10 mouse cellular contexts compared by ENCODE assay signal in genomic region chr14:74709054-74709453, GRCm38 (mm10). TPM values are rescaled to one million over a fixed set of nuclear protein-coding genes. Genes with fewer than 3 reads are reported as not detected.
DNase-seq lines count a peak whose midpoint lies in the region; ATAC-seq lines count a peak whose summit lies in the region.
"Had no signal": no experiment of that assay in that cellular context is flagged by ENCODE, and none has a peak within 500 bp of the region (broad histone marks: within the 10 kb centered on the region; RNA-seq: fewer than 3 reads in every experiment).

No protein-coding gene starts in this region.

- no peaks in the 10 kb centered on the region for H3K9me3 ChIP-seq in hindbrain, embryonic 11.5 days (ENCODE audit: control insufficient read depth, low read length)
- H3K9me3 ChIP-seq in hindbrain, embryonic 13.5 days, result no peaks in the 10 kb centered on the region
- H3K9me3 ChIP-seq: limb, embryonic 15.5 days; stomach, embryonic 15.5 days had no signal

- H3K27ac ChIP-seq in hindbrain, embryonic 11.5 days (ENCODE audit: low read depth, low read length), result no peak overlapping the region
- no peak overlapping the region for H3K27ac ChIP-seq in hindbrain, embryonic 13.5 days
- H3K27ac ChIP-seq: limb, embryonic 15.5 days; stomach, embryonic 15.5 days had no signal

- peak; percentile 67 for DNase-seq in hindbrain, embryonic 11.5 days (ENCODE audit: low spot score)
- peak; percentile 19 for DNase-seq in urinary bladder, postnatal 14 days (ENCODE audit: low spot score)
- DNase-seq in urinary bladder, postnatal 36 days (ENCODE audit: low spot score in 2 of 2), result no peak
- peak; percentile 14 for DNase-seq in embryo, embryonic 9.5 days (ENCODE audit: extremely low spot score)
- peak; percentile 39 to 52 for DNase-seq in left cerebral cortex, postnatal 10 days (ENCODE audit: extremely low spot score in 1 of 2, low spot score in 2 of 2)
- peak; percentile 47 for DNase-seq in right cerebral cortex, postnatal 14 days
- no peak for DNase-seq in urinary bladder, postnatal 4 days (ENCODE audit: low spot score in 2 of 2)

- ATAC-seq in hindbrain, embryonic 11.5 days (ENCODE audit: low FRiP score), result no peak
- no peak for ATAC-seq in hindbrain, embryonic 13.5 days (ENCODE audit: low FRiP score)

- no peaks in the 10 kb centered on the region for H3K36me3 ChIP-seq in hindbrain, embryonic 11.5 days (ENCODE audit: control insufficient read depth, insufficient read depth, low read length)
- no peaks in the 10 kb centered on the region for H3K36me3 ChIP-seq in hindbrain, embryonic 13.5 days
- H3K36me3 ChIP-seq: limb, embryonic 15.5 days; stomach, embryonic 15.5 days had no signal

- 28% methylated on average over 3 of the region's 3 CpGs for WGBS in hindbrain, embryonic 11.5 days
- WGBS in hindbrain, embryonic 13.5 days, result 32% methylated on average over 3 of the region's 3 CpGs

- no peaks in the 10 kb centered on the region for H3K4me1 ChIP-seq in hindbrain, embryonic 11.5 days (replicated peaks; ENCODE audit: control insufficient read depth, insufficient read depth, low read length)
- H3K4me1 ChIP-seq in hindbrain, embryonic 13.5 days (replicated peaks), result no peaks in the 10 kb centered on the region
- H3K4me1 ChIP-seq: limb, embryonic 15.5 days; stomach, embryonic 15.5 days had no signal

- no peaks in the 10 kb centered on the region for H3K27me3 ChIP-seq in hindbrain, embryonic 11.5 days (ENCODE audit: control insufficient read depth, insufficient read depth, low read length)
- no peaks in the 10 kb centered on the region for H3K27me3 ChIP-seq in hindbrain, embryonic 13.5 days
- H3K27me3 ChIP-seq: limb, embryonic 15.5 days; stomach, embryonic 15.5 days had no signal

- intact Hi-C loops in left cerebral cortex, postnatal 10 days (cut with DNase I), result loop anchor here (2.0 to 10.0 kb wide), 3 partner anchors 932 to 1134 kb away; no protein-coding TSS in a partner anchor

- no peak overlapping the region for H3K9ac ChIP-seq in hindbrain, embryonic 11.5 days (ENCODE audit: low read depth, low read length)
- no peak overlapping the region for H3K9ac ChIP-seq in hindbrain, embryonic 13.5 days
- H3K9ac ChIP-seq: limb, embryonic 15.5 days; stomach, embryonic 15.5 days had no signal

- H3K4me2 ChIP-seq in hindbrain, embryonic 11.5 days (replicated peaks; ENCODE audit: low read depth, low read length), result no peak overlapping the region
- H3K4me2 ChIP-seq in hindbrain, embryonic 13.5 days, result no peak overlapping the region
- H3K4me2 ChIP-seq: limb, embryonic 15.5 days; stomach, embryonic 15.5 days had no signal

- no peak overlapping the region for H3K4me3 ChIP-seq in hindbrain, embryonic 11.5 days (ENCODE audit: low read depth, low read length)
- H3K4me3 ChIP-seq in hindbrain, embryonic 13.5 days, result no peak overlapping the region
- H3K4me3 ChIP-seq: limb, embryonic 15.5 days; stomach, embryonic 15.5 days had no signal

RNA-seq across cellular contexts. Expression of gene Esd, which starts 23.0 kb away (rescaled TPM):
- polyA plus RNA-seq in hindbrain, embryonic 11.5 days (2014; fragmentation: Nextera tagmentation; extraction: Ambion mirVana), result 365 and 370 TPM in 2 replicates
- polyA plus RNA-seq in hindbrain, embryonic 13.5 days (2015; fragmentation: Nextera tagmentation; extraction: Ambion mirVana), result 245 and 255 TPM in 2 replicates
- 10 to 100 TPM; 89.6 to 93.4 TPM for total RNA-seq in left cerebral cortex, postnatal 10 days (2021)

Comparison
In these comparisons a context has a peak if more than half of its experiments do, and no peak if none do; other contexts are left out.
1. DNase-seq: peak in hindbrain, embryonic 11.5 days (single experiment), urinary bladder, postnatal 14 days (single experiment), embryo, embryonic 9.5 days (single experiment), left cerebral cortex, postnatal 10 days (2 of 2) and right cerebral cortex, postnatal 14 days (single experiment); none in urinary bladder, postnatal 36 days (0 of 2) and urinary bladder, postnatal 4 days (0 of 2).